Mouse (Mus musculus) lung, postnatal 25 days (tissue): Measurements from ENCODE around the gene Pld5.

ENCODE experiments used
- DNase-seq: peaks from one replicate; pipeline ENCODE4 v3.0.0; 2022; ENCODE audit warnings: low spot score

Pld5 gene

DNA sequence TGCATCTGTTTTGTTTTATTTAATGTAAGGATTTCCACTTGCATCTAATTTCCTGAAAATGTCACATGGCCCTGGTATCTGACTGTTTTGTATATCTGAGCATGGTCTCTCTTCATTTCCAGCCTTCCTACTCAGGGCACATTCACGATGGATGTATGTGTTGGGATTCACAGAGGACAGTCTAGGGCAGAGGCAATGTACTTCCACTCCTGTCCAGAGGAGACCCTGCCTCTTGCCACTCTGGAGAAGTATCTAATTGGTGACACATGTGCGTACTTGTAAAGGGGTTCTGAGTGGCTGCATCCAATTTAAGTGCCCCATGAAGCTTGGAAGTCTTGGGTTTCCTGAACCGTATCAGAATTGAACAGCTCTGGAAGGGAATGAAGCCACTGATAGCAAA is 324.7 kb downstream of the Pld5 start:
- no peak for DNase-seq

DNA sequence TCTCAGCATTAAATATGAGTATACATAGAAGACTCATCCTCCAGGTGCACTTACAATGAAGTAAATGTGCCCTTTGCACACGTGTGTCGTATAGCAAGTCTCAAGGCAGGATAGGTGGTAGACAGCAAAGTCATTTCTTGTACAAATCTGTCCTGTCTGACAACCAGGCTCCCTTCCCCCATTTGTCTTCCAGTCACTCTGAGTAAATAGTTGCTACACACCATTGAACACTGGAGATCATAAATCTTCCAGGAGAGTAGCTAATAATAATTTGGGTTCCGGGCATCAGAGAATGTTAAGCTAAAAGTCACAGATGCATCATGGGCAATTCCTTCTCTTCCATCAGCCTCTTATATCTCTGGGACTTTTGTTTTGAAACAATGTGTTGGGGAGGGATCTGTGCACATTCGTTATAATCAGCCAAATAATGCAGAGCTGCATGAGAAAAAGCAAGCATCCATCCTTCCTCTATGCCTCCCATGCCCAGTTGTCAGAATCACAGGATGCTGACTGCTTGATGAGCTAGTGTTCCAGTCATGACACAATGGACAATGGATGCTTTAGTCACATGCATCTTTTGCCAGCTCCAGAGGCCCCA is 328.3 kb downstream of the Pld5 start:
- no peak for DNase-seq

DNA sequence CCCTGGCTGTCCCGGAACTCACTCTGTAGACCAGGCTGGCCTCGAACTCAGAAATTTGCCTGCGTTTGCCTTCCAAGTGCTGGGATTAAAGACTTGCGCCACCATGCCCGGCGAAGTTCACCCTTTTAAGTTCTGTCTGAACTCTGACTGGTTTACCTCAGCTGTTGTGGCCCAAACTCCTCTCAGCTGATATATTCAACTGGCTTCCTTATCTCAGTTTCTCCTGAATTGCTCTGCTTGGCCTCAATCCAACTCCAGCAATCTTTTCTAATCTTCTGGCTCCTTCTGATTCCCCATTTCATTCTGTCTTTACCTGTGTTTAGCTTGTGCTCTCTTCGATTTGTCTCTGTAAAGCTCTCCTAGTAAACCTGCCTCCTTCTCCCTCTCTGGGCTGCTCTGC is 331.9 kb downstream of the Pld5 start:
- DNase-seq, result no peak

DNA sequence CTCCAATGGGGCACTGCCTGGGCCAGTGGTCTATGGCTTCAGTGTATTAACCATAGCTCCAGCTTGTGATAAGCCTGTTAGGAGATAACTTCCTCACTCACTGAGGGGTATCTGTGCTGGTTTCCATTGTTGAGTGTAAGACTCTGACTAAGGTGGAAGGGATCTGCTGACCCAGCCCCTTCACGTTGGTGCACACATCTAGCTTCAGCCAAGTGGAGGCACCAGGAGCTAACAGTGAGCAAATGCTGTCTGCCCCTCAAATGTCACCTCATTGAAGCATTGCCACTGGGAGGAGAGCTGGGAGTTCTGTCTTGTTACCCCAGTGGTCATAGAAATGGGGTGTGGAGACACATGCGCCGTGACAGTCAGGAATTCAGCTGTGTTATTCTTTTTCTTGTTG is 336.4 kb downstream of the Pld5 start:
- no peak for DNase-seq

DNA sequence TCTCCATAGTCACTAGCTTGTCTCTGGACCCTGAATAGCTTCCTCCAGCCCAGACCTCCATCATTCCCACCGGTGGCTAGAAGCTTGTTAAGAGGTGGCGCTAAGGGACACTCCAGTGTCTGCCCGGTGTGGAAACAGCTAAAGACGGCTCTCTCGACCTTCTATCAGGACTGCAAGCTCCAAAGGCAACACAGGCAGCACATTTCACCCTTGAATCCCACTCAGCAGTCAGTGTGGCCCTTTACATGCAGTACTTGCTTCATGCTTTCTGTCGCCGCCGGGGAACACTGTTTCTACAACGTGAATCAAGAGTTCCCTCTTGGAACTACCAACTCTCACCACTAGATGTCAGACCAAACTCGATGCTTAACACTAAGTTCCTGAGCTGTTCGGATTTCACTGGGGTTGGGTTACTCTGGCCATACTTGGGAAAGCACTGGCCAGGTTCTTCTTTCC is 338.8 kb downstream of the Pld5 start:
- peak; percentile 52 for DNase-seq

DNA sequence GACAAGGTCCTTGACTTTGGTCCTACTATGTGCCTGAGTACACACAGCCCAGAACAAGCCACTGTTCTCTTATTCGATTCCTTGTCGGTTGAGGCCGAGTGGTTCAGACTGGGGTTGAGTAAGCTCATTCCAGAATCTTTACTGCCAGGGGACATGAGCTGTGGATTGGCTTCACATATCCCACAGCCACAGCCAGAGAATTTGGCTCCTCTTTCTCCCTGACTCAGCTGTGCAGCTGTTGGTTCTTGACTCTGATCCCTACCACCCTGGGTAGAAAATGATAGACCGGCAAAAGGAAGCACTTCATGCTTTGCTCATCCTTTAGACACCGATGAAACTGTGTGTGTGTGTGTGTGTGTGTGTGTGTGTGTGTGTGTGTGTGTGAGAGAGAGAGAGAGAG is 343.7 kb downstream of the Pld5 start:
- DNase-seq, result no peak

DNA sequence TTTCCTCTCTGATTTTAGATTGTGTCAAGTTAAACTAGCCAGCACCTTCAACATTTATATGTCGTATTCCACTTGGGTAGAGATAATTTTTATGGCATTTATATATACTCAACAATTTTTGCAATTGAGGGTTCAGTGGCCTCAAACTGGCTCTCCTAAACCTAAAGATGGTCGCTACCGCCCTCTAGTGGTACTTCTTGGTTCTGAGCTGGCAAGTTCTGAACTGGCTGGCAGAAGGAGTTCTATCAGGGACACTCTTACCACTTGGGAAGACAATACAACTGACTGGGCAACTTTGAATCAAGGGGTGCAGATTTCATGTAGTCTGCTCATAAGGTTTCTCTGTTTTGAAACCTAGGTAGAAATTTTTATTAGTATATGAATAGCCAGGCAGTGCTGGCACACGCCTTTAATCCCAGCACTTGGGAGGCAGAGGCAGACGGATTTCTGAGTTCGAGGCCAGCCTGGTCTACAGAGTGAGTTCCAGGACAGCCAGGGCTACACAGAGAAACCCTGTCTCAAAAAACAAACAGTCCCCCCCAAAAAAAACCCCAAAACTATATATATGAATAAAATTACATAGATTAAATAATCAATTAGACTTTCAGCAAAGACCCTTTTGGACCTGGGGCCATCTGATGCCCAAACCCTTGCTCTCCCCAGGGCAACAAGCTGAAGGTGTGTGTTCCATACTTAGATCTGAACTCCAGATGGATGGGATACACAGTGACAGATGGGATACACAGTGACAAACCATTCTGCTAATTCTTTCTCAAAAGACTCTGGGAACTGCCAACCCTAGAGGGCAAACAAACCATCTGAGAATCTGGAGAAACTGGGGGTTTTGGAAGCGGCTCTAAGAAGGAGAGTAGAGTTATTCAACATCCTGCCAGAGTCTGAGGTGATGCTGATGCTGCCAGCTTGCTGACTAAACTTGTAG is 351.0 kb downstream of the Pld5 start:
- DNase-seq, result peak; percentile 68

DNA sequence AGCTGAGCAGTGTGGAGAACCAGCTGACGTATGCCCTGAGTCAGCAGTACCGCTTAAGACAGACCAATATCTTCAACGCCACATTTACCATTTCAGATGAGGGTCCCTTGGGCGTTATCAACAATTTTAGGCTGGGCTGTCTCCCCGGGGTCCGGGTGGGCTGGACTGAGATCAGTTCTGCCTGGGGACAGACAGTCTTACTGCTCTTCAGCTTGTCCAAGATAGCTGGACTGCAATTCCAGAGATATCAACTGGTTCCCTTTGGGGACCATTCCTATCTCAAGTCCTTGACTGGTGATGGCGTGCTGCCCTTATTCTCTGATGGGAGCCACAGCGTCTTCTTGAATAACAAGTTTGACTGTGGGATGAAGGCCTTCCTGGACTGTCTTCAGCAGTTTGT is 354.0 kb downstream of the Pld5 start:
- DNase-seq, result no peak

DNA sequence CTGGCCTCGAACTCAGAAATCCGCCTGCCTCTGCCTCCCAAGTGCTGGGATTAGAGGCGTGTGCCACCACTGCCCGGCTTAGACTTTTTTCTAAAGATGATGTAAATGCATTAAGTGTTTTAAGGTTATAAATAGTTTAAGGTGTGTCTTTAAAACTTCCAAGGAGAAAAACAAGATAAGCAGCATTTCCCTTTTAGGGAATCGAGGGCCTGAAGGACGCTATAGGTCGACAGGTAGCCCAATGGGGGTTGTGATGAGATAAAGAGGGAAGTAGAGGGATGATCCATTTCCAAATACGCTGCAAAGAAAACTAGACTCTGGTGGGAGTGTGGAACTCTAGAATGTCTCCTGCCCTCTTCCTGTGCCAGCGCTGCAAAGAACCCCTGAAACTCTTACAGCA is 355.1 kb downstream of the Pld5 start, which contains the start of gene Gm38100:
Gene Gm38100 (plus strand): TSS at position 301 of the 400 bp plus-strand sequence.
- no peak for DNase-seq

DNA sequence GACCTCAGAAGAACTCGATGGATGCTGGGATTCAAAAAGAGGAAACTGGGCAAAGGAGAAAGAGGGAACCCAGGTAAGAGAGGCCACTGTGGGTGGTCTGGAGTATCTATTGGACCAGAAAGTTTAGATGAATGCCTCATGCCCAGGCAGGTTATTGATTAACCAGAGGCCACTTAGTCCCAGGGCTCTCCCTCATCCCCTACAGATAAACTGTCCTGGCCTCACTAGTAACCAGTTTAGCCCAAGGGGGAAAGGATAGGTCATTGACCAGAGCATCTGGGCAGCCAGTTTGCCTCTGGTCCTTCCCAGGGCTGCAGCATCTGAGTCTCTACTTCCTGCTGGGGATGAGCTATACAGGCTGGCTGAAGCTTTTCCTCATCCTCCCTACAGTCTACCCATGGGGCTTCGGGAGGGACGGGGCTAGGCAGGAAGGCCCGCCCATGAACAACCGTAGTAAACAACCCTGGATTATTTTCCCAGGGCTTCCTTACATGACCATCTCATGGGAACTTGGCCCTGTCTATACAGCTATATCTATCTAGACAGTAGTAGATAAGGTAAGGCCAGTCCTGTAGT is 361.3 kb downstream of the Pld5 start:
- DNase-seq, result no peak
